Mouse (Mus musculus): Measurements from ENCODE around the gene Lamtor2. TPM values are rescaled to one million over a fixed set of nuclear protein-coding genes. Genes with fewer than 3 reads are reported as not detected.

Lamtor2 gene
- polyA plus RNA-seq, 1 experiment, result 159 TPM

DNA sequence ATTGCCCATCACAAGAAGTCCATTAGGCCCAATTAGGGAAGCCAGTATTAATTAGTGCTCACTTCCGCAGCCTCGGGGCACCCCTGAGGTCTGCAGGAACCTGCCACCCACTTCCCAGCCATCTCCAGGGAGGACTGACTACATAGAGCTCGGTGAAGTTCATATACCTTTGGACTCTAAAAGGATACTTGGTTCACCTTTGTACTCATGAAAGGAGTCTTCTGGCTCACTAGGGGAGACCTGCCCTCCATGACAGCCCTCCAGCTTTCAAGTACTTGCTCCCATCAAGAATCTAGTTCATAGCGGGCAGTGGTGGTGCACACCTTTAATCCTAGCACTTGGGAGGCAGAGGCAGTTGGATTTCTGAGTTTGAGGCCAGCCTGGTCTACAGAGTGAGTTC lies 34.5 kb downstream of the Lamtor2 start:
- DNase-seq, result no peak
- Histone ChIP-seq H3K27me3 (ENCODE audit: control insufficient read depth, insufficient read depth, low read length) (no peaks in the 10 kb centered on the region), H3K4me1 (ENCODE audit: control insufficient read depth, insufficient read depth, low read length) (no peaks in the 10 kb centered on the region), H3K27ac (ENCODE audit: insufficient read depth, low read length) (no peak overlapping the region), H3K4me3 (replicated peaks; ENCODE audit: insufficient read depth, low read depth, low read length) (no peak overlapping the region)
- WGBS, result 91% methylated on average over 4 of the region's 4 CpGs
- TF ChIP-seq POLR2A (IDR thresholded peaks at IDR 0.05; ENCODE audit: borderline replicate concordance, insufficient read depth, low read length) (no peak), CTCF (IDR thresholded peaks at IDR 0.05; ENCODE audit: borderline replicate concordance, insufficient read depth, low read depth, low read length) (no peak)

DNA sequence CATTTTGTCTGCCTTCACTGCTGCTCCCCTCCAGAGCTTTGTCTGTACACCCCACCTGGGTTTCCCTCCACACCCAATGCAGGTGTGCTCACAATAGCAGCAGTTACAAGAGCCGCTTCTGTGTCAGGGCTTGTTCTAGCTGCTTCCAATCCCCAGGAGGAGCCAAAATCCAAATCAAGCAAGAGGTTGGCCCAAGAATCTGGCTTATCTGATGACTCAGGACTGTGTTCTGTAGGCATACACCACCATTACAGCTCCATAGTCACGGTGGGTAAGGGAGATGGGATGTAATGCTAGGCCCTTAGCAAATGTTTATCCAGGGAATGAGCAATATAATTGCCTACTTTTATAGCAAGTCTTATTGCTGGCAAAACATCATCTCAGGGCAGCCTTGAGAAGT lies 36.5 kb downstream of the Lamtor2 start:
- 88% methylated on average over 2 of the region's 2 CpGs for WGBS
- H3K27me3 ChIP-seq (ENCODE audit: control insufficient read depth, insufficient read depth, low read length), result no peaks in the 10 kb centered on the region

DNA sequence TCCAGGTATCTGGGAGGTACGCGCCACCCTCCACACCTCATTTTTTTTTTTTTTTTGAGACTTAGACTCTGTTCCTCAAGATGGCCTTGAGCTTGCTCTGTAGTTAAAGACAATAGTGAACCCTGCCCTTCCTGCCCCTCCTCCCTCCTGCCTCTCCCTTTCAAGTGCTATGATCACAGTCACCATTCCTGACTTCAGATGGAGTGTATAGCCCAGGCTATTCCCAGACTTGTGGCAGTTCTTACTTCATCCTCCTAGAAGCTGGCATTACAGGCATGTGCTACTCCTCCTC lies 37.8 kb downstream of the Lamtor2 start:
- no peak overlapping the region for H3K4me3 ChIP-seq (replicated peaks; ENCODE audit: insufficient read depth, low read depth, low read length)
- H3K27ac ChIP-seq (ENCODE audit: insufficient read depth, low read length), result no peak overlapping the region
- H3K4me1 ChIP-seq (ENCODE audit: control insufficient read depth, insufficient read depth, low read length), result no peaks in the 10 kb centered on the region
- H3K27me3 ChIP-seq (ENCODE audit: control insufficient read depth, insufficient read depth, low read length), result no peaks in the 10 kb centered on the region
- WGBS, result 100% methylated on average over 2 of the region's 2 CpGs
- TF ChIP-seq CTCF (IDR thresholded peaks at IDR 0.05; ENCODE audit: borderline replicate concordance, insufficient read depth, low read depth, low read length) (no peak), POLR2A (IDR thresholded peaks at IDR 0.05; ENCODE audit: borderline replicate concordance, insufficient read depth, low read length) (no peak)
- DNase-seq, result no peak

More for the DNA sequence above, 36.5 kb downstream of the Lamtor2 start:
- no peak overlapping the region for H3K4me3 ChIP-seq (replicated peaks; ENCODE audit: insufficient read depth, low read depth, low read length)
- no peak overlapping the region for H3K27ac ChIP-seq (ENCODE audit: insufficient read depth, low read length)
- DNase-seq, result no peak
- TF ChIP-seq POLR2A (IDR thresholded peaks at IDR 0.05; ENCODE audit: borderline replicate concordance, insufficient read depth, low read length), result no peak
- no peak for TF ChIP-seq CTCF (IDR thresholded peaks at IDR 0.05; ENCODE audit: borderline replicate concordance, insufficient read depth, low read depth, low read length)
- H3K4me1 ChIP-seq (ENCODE audit: control insufficient read depth, insufficient read depth, low read length), result no peaks in the 10 kb centered on the region

DNA sequence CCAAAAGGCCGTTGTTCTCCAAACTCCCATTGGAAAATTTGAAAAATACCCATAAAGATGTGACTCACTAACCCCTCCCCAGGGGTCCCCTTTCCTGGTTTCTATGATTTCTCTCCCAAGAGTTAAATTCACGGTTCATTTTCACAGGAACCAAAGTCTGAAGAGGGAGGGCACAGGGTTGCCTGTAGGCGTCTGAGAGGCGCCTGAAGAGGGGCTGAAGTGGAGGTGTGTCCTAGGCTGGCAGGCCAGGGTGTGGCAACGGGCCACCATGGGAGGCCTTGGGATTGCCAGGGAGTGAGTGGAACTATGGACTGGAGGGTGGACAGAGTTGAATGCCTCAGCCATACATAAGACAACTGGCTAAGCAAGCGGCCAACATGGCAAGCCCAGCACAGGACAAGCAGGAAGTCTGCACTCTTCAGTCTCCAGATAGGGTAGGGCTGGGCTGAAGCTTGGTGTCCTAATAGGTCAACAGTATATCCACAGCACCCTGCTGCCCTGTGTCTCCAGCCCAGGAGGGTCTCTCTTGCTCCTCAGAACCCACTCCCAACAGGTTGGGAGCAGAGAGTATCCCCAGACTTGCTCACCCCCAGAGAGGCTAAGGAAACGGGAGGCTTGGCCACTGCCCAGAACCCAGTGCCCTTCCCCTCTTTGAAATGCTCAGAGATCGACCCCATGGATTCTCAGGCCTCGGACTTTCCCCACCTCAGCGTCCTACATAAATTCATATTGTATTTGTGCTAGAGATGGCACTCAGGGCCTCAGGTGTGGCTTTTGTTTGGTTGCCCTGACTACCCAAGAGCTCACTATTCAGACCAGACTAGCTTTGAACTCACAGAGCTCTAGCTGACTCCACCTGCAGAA lies 38.4 kb downstream of the Lamtor2 start:
- DNase-seq, result no peak
- WGBS, result 76% methylated on average over 10 of the region's 10 CpGs
- peaks cover under 1% of the 10 kb centered on the region; the same call in 1 of the 2 replicates for H3K4me1 ChIP-seq (ENCODE audit: control insufficient read depth, insufficient read depth, low read length)

DNA sequence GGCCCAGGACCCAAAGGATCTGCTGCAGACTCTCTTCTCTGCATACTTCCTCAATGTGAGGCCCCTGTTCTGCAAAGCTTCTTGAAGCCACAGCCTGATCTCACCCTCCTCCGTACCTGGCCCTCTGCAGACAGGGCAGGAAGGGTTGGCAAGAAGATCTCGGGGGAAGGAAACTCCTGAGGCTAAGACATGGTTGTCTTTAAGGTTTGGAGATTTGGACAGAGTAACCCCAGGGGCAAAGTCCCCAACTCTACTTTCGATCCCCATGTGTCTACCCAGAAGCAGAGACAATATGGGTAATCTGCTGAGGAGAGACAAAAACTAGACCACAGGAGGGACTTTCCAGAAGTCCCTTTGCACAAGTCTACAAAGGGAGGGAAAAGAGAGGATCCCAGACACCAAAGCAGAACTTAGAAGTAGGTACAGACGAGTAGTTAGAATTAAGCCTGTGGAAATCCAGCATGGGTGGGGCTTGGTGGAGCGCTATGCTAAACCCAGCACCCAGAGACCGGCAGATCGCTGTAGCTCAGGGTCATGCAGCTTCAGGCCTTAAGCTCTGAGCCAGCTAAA lies 39.2 kb downstream of the Lamtor2 start:
- no peak for DNase-seq
- WGBS, result 86% methylated on average over 7 of the region's 7 CpGs
- Histone ChIP-seq H3K27me3 (ENCODE audit: control insufficient read depth, insufficient read depth, low read length) (no peaks in the 10 kb centered on the region), H3K27ac (ENCODE audit: insufficient read depth, low read length) (no peak overlapping the region), H3K4me1 (ENCODE audit: control insufficient read depth, insufficient read depth, low read length) (peaks cover 3% of the 10 kb centered on the region; the same call in 1 of the 2 replicates), H3K4me3 (replicated peaks; ENCODE audit: insufficient read depth, low read depth, low read length) (no peak overlapping the region)
- no peak for TF ChIP-seq POLR2A (IDR thresholded peaks at IDR 0.05; ENCODE audit: borderline replicate concordance, insufficient read depth, low read length)

More for the DNA sequence above, 38.4 kb downstream of the Lamtor2 start:
- Histone ChIP-seq H3K4me3 (replicated peaks; ENCODE audit: insufficient read depth, low read depth, low read length) (no peak overlapping the region), H3K27me3 (ENCODE audit: control insufficient read depth, insufficient read depth, low read length) (no peaks in the 10 kb centered on the region), H3K27ac (ENCODE audit: insufficient read depth, low read length) (no peak overlapping the region)
- no peak for TF ChIP-seq POLR2A (IDR thresholded peaks at IDR 0.05; ENCODE audit: borderline replicate concordance, insufficient read depth, low read length)
- no peak for TF ChIP-seq CTCF (IDR thresholded peaks at IDR 0.05; ENCODE audit: borderline replicate concordance, insufficient read depth, low read depth, low read length)

DNA sequence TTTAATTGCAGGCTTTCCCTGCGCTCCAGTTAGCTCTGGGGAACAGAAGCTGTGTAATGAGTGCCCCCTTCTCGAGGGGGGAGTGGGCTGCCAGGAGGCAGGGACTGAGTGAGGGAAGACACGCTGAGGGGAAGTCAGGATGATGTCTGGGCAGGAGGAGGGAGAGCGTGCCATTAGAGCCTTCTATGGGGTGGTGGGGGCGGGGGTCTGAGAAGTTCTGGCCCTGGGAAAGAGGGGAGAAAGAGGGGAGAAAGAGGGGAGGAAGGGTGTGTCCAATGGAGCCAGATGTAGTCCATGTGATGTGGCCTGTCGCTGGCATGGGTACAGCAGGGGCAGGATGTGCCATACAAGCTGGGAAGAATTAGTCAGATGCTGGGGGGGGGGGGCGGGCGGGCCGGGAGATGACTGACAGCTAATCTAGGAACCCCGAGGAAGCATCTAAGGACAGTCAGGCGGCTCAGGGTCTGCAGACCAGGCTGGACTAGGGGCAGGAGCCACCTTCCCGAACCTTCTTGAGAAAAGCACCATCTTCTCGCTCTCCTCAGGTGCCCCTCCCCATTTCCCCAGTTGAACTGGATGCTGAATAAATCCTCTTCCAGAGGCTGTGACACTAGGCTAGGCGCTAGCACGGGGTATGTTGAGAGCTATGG lies 39.9 kb downstream of the Lamtor2 start:
- 33% methylated on average over 15 of the region's 15 CpGs for WGBS
- Histone ChIP-seq H3K4me1 (ENCODE audit: control insufficient read depth, insufficient read depth, low read length) (peaks cover 3% of the 10 kb centered on the region; the same call in 1 of the 2 replicates), H3K27me3 (ENCODE audit: control insufficient read depth, insufficient read depth, low read length) (no peaks in the 10 kb centered on the region), H3K4me3 (replicated peaks; ENCODE audit: insufficient read depth, low read depth, low read length) (no peak overlapping the region), H3K27ac (ENCODE audit: insufficient read depth, low read length) (no peak overlapping the region)
- TF ChIP-seq POLR2A (IDR thresholded peaks at IDR 0.05; ENCODE audit: borderline replicate concordance, insufficient read depth, low read length) (no peak), CTCF (IDR thresholded peaks at IDR 0.05; ENCODE audit: borderline replicate concordance, insufficient read depth, low read depth, low read length) (no peak)
- no peak for DNase-seq

DNA sequence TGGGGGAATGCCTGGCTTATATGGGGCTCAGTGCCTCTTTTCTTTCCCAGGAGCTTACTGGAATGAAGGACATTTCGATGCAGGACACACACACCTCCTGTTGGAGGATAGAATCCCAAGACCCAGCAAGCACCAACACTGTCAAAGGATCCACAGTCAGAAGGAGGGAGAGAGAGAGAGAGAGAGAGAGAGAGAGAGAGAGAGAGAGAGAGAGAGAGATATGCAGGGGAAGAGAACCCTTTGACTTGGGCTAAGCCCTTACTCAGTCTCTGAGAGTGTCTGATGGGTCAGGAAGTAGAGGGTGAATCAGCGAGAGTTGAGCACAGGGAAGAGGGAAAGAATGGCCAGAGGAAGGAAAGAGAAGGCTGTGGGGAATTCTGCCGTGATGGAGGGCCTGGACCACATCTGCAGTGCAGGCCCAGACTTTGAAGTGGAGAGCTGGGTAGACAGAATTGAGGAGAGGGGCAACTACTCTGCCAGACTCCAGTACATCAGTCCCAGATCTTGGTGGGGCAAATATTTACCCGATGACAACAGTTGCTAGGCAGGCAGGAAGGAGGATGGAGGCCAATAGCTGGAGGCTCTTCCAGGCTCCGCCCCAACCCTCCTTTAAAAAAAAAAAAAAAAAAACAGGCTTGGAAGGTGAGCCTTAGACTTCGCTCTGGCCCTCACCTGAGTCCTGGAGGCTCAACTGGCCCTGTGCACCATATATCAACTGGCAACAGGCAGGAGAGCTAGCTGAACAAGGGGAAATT lies 40.6 kb downstream of the Lamtor2 start:
- Histone ChIP-seq H3K4me3 (replicated peaks; ENCODE audit: insufficient read depth, low read depth, low read length) (no peak overlapping the region), H3K4me1 (ENCODE audit: control insufficient read depth, insufficient read depth, low read length) (peaks cover 3% of the 10 kb centered on the region; the same call in 1 of the 2 replicates), H3K27ac (ENCODE audit: insufficient read depth, low read length) (no peak overlapping the region), H3K27me3 (ENCODE audit: control insufficient read depth, insufficient read depth, low read length) (no peaks in the 10 kb centered on the region)
- DNase-seq, result no peak
- no peak for TF ChIP-seq CTCF (IDR thresholded peaks at IDR 0.05; ENCODE audit: borderline replicate concordance, insufficient read depth, low read depth, low read length)
- no peak for TF ChIP-seq POLR2A (IDR thresholded peaks at IDR 0.05; ENCODE audit: borderline replicate concordance, insufficient read depth, low read length)
- WGBS, result 66% methylated on average over 6 of the region's 6 CpGs
